Mouse (Mus musculus): ENCODE data around the gene Hcn3. TPM values are rescaled to one million over a fixed set of nuclear protein-coding genes. Genes with fewer than 3 reads are reported as not detected.
A peak's percentile ranks its signal among the peaks of the same experiment; 100 is the strongest.

The Hcn3 gene
- polyA plus RNA-seq, 1 experiment from 2014 or later, result 6.3 TPM

- DNase-seq (ENCODE audit: low spot score), result no peak
- WGBS, result 62% methylated on average over 17 of the region's 17 CpGs
- Histone ChIP-seq H3K4me3 (no peak overlapping the region), H3K9me3 (replicated peaks) (no peaks in the 10 kb centered on the region), H3K36me3 (0 out of 2 replicates have a peak, but pooled peaks cover 10% of the 10 kb centered on the region), H3K27me3 (ENCODE audit: low read depth, poor library complexity, severe bottlenecking) (peaks cover 48% of the 10 kb centered on the region), H3K4me1 (peaks cover 21% of the 10 kb centered on the region), H3K27ac (replicated peaks) (no peak overlapping the region)
These were observed 7.7 kb downstream of the Hcn3 start for GRCm38 (mm10) chr3:89152084-89152835.

GRCm38 (mm10) chr3:89148567-89148966, 11.4 kb downstream of the Hcn3 start:
- WGBS, result 67% methylated on average over 14 of the region's 14 CpGs

DNA sequence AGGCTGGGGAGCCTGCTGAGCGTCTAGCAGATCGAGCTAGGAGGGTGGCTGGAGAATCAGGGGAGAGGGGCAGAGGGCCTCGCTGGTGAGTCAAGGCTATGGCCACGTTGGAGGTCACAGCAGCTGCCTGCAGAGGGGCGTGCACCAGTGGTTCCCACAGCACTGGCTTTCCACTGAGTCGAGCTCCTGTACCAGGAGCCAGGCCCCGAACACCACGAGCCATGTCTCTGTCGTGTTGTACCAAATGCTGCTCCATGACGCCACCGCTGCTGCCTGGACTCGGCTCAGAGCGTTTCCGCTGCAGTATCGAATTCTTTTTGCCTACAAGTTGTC, 12.1 kb downstream of the Hcn3 start:
- Histone ChIP-seq H3K9me3 (replicated peaks) (no peaks in the 10 kb centered on the region), H3K27me3 (ENCODE audit: low read depth, poor library complexity, severe bottlenecking) (peaks cover 62% of the 10 kb centered on the region), H3K4me3 (peak overlapping the region; percentile 42), H3K27ac (replicated peaks) (peak overlapping the region; percentile 34; the same call in 1 of the 2 replicates), H3K4me1 (peaks cover 44% of the 10 kb centered on the region), H3K36me3 (0 out of 2 replicates have a peak, but pooled peaks cover 10% of the 10 kb centered on the region)
- 10% methylated on average over 15 of the region's 15 CpGs for WGBS
- DNase-seq (ENCODE audit: low spot score), result no peak

More at GRCm38 (mm10) chr3:89148567-89148966, 11.4 kb downstream of the Hcn3 start:
- H3K27me3 ChIP-seq (ENCODE audit: low read depth, poor library complexity, severe bottlenecking), result peaks cover 62% of the 10 kb centered on the region
- H3K36me3 ChIP-seq, result 0 out of 2 replicates have a peak, but pooled peaks cover 10% of the 10 kb centered on the region
- no peak overlapping the region for H3K27ac ChIP-seq (replicated peaks)
- H3K9me3 ChIP-seq (replicated peaks), result no peaks in the 10 kb centered on the region
- no peak overlapping the region for H3K4me3 ChIP-seq
- H3K4me1 ChIP-seq, result peaks cover 44% of the 10 kb centered on the region
- DNase-seq (ENCODE audit: low spot score), result no peak

DNA sequence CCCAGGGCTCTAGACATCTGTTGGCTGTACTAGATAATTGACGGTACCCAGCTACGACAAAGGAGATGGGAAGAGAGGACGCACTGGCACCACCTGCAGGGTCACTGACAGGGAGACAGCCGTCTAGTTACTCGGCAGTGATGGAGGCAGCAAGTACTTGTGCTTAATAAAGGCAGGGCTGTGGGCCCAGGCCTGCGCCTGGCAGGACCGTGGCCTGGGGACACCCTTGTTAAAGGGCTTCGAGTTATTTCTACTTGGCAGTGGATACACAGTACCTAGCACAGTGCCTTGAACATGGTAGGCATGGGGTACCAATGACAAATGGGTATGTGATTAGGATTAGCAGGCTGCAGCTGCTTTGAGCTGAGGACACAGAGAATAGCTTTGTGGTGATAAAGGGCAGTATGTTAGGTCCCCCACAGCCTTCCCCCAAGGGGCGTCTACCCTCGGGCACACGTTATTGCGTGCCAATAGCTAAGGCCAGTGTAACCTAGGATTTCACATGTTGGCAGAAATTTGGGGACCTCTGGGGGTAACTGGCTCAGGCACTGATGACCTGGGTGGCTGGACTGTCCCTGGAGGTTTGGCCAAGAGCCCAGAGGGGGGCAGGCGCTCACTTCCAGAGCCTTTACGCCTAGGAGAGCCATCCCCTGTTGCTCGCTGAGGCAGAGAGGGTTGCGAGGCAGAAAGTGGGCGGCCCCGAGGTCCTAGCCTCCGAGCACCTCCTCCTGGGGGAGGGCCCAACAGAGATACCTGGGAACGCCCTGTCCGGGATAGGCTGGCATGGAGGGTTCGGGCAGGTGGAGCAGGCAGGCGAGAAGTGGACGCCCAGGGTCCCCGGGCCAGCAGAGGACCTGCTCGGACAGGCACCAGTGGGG, 12.7 kb downstream of the Hcn3 start:
- Histone ChIP-seq H3K4me1 (peaks cover 44% of the 10 kb centered on the region), H3K36me3 (0 out of 2 replicates have a peak, but pooled peaks cover 5% of the 10 kb centered on the region), H3K27me3 (ENCODE audit: low read depth, poor library complexity, severe bottlenecking) (peaks cover 56% of the 10 kb centered on the region), H3K27ac (replicated peaks) (peak overlapping the region; percentile 34; the same call in 1 of the 2 replicates), H3K4me3 (peak overlapping the region; percentile 42), H3K9me3 (replicated peaks) (no peaks in the 10 kb centered on the region)
- DNase-seq (ENCODE audit: low spot score), result peak; percentile 31
- 21% methylated on average over 26 of the region's 26 CpGs for WGBS

DNA sequence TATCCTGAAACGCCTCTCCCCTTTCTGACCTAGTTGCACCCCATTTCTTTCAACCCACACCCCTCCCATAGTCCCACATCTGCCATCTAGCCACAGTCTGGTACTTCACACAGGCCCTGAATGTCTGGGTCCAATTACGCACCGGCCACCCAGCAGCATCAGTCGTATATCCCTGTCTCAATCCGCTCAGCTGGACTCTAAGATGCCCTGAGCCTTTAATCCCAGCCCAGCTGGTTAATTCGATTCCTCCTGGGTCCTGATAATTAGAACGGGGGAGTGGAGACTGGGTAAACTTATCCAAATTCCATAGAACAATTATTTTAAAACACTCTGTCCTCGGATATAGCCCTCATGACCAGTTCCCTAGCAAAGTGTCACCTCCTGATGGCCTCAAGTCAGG, 14.4 kb downstream of the Hcn3 start:
- WGBS, result 29% methylated on average over 8 of the region's 8 CpGs
- Histone ChIP-seq H3K4me1 (peaks cover 44% of the 10 kb centered on the region), H3K27me3 (ENCODE audit: low read depth, poor library complexity, severe bottlenecking) (peaks cover 47% of the 10 kb centered on the region), H3K4me3 (no peak overlapping the region), H3K36me3 (0 out of 2 replicates have a peak, but pooled peaks cover 1% of the 10 kb centered on the region), H3K27ac (replicated peaks) (no peak overlapping the region), H3K9me3 (replicated peaks) (no peaks in the 10 kb centered on the region)
- no peak for DNase-seq (ENCODE audit: low spot score)

- Histone ChIP-seq H3K36me3 (no peaks in the 10 kb centered on the region), H3K9me3 (replicated peaks) (no peaks in the 10 kb centered on the region), H3K4me3 (no peak overlapping the region), H3K27me3 (ENCODE audit: low read depth, poor library complexity, severe bottlenecking) (peaks cover 40% of the 10 kb centered on the region), H3K27ac (replicated peaks) (no peak overlapping the region), H3K4me1 (peaks cover 40% of the 10 kb centered on the region)
- no peak for DNase-seq (ENCODE audit: low spot score)
- 90% methylated on average over 10 of the region's 10 CpGs for whole genome bisulfite sequencing
These were observed 15.2 kb downstream of the Hcn3 start for GRCm38 (mm10) chr3:89144821-89145220.

- no peak for DNase-seq (ENCODE audit: low spot score)
- Histone ChIP-seq H3K36me3 (no peaks in the 10 kb centered on the region), H3K27me3 (ENCODE audit: low read depth, poor library complexity, severe bottlenecking) (peaks cover 34% of the 10 kb centered on the region), H3K9me3 (replicated peaks) (no peaks in the 10 kb centered on the region), H3K4me3 (peak overlapping the region; percentile 23; the same call in 1 of the 2 replicates), H3K27ac (replicated peaks) (peak overlapping the region; percentile 57; the same call in 1 of the 2 replicates), H3K4me1 (peaks cover 13% of the 10 kb centered on the region)
- 45% methylated on average over 9 of the region's 9 CpGs for WGBS
These were observed 23.6 kb downstream of the Hcn3 start for GRCm38 (mm10) chr3:89136365-89136764.

DNA sequence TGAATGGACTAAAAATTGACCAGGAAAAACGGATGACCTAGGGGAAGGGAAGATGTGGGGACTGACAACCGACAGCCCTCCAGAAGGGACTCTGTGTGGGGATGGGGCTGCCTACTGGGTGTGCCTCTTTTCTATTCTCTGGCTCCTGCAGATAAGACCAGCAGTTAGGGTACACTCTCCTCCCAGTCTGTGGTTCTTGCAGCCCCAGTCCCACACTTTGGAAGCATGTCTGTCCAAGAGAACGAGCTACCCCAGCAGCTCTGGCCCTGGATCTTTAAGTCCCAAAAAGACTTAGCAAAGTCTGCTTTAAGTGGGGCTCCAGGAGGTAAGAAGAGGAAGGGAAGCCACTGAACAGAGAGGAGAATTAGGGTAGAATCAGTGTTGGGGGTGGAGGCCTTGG, 24.0 kb downstream of the Hcn3 start, which contains the start of gene Pklr:
Pklr (plus strand) TSS at position 185 of the 400 bp plus-strand sequence.
- Histone ChIP-seq H3K27ac (replicated peaks) (peak within 1 kb of the TSS; percentile 57; the same call in 1 of the 2 replicates), H3K36me3 (no peaks in the 10 kb centered on the region), H3K9me3 (replicated peaks) (no peaks in the 10 kb centered on the region), H3K4me3 (peak within 1 kb of the TSS; percentile 23), H3K4me1 (peaks cover 13% of the 10 kb centered on the region), H3K27me3 (ENCODE audit: low read depth, poor library complexity, severe bottlenecking) (peaks cover 34% of the 10 kb centered on the region)
- DNase-seq (ENCODE audit: low spot score), result no peak
- WGBS, result 66% methylated on average over 3 of the region's 3 CpGs

GRCm38 (mm10) chr3:89133752-89134151, 26.2 kb downstream of the Hcn3 start:
- peaks cover 16% of the 10 kb centered on the region for H3K4me1 ChIP-seq
- no peak overlapping the region for H3K27ac ChIP-seq (replicated peaks)
- peaks cover 34% of the 10 kb centered on the region for H3K27me3 ChIP-seq (ENCODE audit: low read depth, poor library complexity, severe bottlenecking)
- H3K9me3 ChIP-seq (replicated peaks), result no peaks in the 10 kb centered on the region
- DNase-seq (ENCODE audit: low spot score), result no peak
- no peak overlapping the region for H3K4me3 ChIP-seq
- H3K36me3 ChIP-seq, result no peaks in the 10 kb centered on the region
- 89% methylated on average over 1 of the region's 1 CpGs for WGBS

- no peaks in the 10 kb centered on the region for H3K9me3 ChIP-seq (replicated peaks)
- peaks cover 17% of the 10 kb centered on the region for H3K4me1 ChIP-seq
- H3K27ac ChIP-seq (replicated peaks), result no peak overlapping the region
- H3K27me3 ChIP-seq (ENCODE audit: low read depth, poor library complexity, severe bottlenecking), result peaks cover 34% of the 10 kb centered on the region
- WGBS, result 83% methylated on average over 7 of the region's 7 CpGs
- no peaks in the 10 kb centered on the region for H3K36me3 ChIP-seq
- H3K4me3 ChIP-seq, result no peak overlapping the region
- no peak for DNase-seq (ENCODE audit: low spot score)
These were observed 26.9 kb downstream of the Hcn3 start for GRCm38 (mm10) chr3:89133063-89133450.

DNA sequence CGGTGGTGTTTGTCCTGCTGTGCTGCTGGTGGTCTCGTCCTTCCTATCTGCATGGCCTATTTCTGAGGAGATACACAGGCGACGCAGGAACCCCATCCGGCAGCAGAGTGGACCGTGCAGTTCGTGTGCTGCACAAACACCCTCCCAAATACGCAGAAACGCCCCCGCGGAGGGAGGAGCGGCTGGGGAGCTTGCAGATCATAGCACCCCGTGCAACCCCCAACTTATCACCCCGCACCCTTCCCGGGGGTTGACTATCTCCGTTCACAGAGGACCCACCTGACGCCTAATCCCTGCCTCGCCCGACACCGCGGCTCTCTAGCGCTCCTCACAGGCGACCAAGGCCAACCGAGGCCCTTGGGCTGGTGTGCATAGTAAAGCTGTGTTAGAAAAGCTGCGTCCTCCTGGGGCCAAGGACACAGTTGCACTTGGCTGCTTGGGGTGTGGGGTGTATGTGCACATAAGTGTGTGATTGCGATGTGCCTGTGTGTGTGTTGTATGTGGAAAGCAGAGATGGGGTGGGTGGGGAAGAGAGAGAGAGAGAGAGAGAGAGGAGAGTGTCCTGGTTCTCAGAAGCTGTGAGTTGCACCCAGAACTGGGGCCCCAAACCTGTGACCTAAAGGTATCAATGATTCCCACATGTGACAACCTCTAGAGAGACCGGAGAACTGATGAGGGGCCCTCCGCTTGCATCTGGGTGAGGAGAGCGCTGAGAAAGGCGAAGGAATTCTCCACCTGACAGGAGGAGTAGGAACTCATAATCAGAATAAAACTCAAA, 27.5 kb downstream of the Hcn3 start:
- no peaks in the 10 kb centered on the region for H3K9me3 ChIP-seq (replicated peaks)
- DNase-seq (ENCODE audit: low spot score), result peak; percentile 39
- H3K36me3 ChIP-seq, result no peaks in the 10 kb centered on the region
- 18% methylated on average over 30 of the region's 30 CpGs for WGBS
- H3K27ac ChIP-seq (replicated peaks), result peak overlapping the region; percentile 64
- peak overlapping the region; percentile 53 for H3K4me3 ChIP-seq
- peaks cover 17% of the 10 kb centered on the region for H3K4me1 ChIP-seq
- H3K27me3 ChIP-seq (ENCODE audit: low read depth, poor library complexity, severe bottlenecking), result peaks cover 34% of the 10 kb centered on the region

GRCm38 (mm10) chr3:89131816-89132215, 28.2 kb downstream of the Hcn3 start:
- H3K4me3 ChIP-seq, result peak overlapping the region; percentile 53
- H3K4me1 ChIP-seq, result peaks cover 17% of the 10 kb centered on the region
- no peak overlapping the region for H3K27ac ChIP-seq (replicated peaks)
- DNase-seq (ENCODE audit: low spot score), result no peak
- H3K27me3 ChIP-seq (ENCODE audit: low read depth, poor library complexity, severe bottlenecking), result peaks cover 30% of the 10 kb centered on the region
- no peaks in the 10 kb centered on the region for H3K36me3 ChIP-seq
- 60% methylated on average over 4 of the region's 4 CpGs for WGBS
- no peaks in the 10 kb centered on the region for H3K9me3 ChIP-seq (replicated peaks)

Measured in midbrain, embryonic 10.5 days (tissue).